Mouse (Mus musculus): ENCODE results near the gene G6pc2.

G6pc2 gene

DNA sequence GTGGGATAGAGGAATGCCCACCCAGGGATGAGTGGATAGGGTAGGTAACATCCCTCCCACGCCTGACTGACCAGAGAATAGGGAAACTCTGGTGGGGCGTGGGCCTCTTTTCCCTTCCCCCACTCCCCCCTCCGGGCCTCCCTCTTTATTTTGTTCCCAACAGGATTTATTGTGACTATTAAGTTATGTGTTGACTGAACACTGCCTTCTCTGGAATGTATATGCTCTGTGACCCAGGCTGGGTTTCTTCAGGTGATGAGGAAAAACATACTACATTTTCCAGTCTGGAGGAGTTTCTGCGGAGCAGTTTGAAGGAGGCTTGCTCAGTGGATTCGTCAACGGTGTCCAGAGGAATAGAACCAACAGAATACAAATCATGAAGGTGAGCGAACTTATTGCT is at the start of gene G6pc2:
Gene G6pc2, plus strand, starts transcription at position 301 of the 400 bp plus-strand sequence.
- in situ Hi-C loops (cut with MboI, MseI), result loop anchor here in 1 of 2 experiments (10.0 kb wide), 1 partner anchor 1316 kb away; no protein-coding TSS in a partner anchor

DNA sequence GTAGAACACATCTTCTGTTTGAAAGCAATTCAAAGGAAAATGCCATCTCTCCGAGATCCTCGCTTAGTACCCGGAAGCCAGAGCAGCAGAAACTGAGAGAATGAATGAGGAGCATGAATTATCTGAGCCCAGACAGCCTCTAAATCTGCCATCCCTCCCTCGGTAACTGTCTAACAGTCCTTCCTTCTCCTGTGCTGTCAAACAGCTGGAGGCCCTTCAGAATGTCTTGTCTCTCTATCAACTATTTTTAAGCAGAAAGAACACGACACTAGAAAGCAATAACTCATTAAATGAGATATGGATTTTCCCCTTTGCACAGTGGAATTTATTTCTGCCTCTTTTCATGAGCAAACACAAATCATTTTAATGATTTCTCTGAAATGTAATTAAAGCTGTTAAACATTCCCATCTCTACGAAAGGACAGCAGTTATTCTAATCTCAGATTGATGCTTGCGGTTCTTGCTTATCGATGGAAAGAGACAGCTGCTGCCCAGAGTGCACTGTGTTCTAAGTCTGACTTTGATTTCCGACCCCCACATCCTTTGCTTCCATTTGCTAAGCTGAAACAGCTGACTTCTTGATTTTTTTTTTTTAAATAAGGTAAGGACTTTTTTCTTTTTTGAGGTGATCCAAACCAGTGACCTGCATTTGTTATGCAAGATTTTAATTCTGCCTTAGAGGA is 40.3 kb upstream of the G6pc2 start:
- in situ Hi-C loops (cut with MboI, MseI), result no loop called here

DNA sequence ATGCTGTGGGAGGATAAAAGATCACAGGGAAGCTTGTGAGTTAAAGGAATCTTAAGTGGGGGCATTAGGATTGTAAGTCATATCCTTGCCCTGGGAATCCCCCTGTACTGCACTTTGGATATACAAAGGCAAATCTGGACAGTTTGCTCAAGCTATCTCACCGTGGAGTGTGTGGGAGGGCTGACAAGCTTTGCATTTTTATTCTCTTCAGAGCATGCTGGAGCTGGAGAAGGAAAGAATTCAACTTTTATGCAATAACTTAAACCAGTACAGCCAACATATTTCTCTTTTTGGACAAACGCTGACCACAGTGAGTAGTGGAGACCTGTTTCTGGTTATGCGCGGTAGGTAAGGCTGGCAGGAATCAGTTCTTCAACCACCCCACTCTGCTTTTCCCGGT is 35.6 kb upstream of the G6pc2 start:
- in situ Hi-C loops (cut with MboI, MseI), result no loop called here

DNA sequence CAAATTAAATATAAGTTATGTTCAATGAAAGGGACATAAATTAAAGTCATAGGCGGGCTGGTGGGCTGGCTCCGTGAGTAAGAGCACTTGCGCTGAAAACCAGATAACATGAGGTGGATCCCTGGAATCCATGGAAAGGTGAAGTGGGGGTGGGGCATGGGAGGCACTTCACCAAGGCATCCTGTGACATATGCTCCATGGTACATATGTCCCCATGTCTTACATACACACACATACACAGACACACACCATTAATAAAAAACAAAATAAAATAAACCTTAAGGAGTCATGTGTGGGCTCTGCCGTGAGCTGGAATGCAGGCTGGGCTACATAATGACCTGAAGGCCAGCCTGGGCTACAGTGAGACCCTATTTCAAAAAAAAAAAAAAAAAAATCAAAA is 31.2 kb upstream of the G6pc2 start:
- in situ Hi-C loops (cut with MboI, MseI), result no loop called here

DNA sequence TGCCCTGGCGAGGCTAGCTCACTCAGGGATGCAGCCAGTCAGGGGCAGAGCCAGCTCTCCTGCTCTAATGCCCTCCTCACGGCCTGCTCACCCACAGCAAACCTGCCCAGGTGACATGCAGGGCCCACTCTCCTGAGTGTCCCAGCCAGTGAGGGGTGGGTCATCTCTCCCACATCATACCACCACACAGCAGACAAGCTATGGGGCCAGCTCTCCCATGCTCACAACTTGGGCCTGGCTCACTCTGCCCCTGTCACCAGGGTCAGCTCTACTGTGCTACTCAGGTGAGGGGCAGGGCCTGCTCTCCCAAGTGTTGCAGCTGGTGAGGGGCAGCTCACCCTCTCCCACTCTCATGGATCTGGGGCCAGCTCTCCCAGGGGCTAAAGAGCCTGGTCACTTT is 22.9 kb upstream of the G6pc2 start:
- in situ Hi-C loops (cut with MboI, MseI), result no loop called here

DNA sequence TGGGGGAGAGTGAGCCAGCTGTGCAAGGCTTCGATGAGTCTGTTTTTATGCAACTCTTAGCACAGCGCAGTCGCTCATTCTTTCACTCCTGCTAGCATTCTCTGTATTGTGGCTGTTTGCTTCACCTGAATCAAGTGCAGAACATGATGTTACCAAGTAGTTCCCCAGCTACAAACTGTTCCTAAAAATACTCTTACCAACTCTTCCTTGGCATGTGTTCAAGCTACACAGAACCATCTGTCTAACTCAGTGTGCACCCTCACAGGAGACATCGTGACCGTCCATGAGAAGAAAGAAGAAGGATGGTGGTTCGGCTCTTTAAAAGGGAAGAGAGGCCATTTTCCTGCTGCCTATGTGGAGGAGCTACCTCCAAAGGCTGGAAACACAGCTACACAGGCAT is 22.1 kb upstream of the G6pc2 start:
- in situ Hi-C loops (cut with MboI, MseI), result no loop called here

DNA sequence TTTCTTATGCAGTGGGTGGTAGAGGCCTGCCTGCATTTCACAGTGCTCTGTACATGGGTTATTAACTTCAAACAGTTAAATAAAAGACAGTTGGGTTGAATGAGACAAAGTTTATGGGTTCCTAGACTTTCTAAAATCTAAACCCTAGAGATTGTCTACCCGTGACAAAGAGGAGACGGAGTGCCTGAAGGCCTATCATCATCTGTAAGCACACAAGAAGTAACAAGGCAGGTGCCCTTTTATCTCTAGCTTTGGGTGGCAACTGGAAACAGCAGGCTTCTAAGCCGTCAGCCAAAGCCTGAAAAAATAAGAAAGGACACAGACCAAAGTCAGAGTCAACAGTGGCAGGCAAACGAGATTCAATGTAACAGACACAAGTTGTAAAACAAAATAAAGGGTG is 21.7 kb upstream of the G6pc2 start:
- in situ Hi-C loops (cut with MboI, MseI), result no loop called here

DNA sequence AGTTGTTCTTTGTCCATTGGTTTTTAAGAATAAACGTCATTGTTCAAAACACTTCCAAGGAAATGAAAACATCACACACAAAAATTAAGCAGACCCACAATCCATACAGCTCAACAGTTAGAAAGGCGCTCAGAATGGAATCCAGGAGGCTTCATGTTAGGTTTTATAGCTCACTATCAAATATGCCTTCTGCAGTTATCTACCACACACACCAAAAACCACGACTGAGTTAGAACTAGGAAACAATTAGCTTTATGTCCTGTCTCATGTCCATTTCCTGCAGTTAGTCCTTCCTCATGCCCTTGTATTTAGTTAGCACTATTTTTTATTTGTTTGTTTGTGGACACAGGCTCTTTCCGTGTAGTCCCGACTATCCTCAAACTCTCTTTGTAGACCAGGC is 19.8 kb upstream of the G6pc2 start:
- in situ Hi-C loops (cut with MboI, MseI), result no loop called here

DNA sequence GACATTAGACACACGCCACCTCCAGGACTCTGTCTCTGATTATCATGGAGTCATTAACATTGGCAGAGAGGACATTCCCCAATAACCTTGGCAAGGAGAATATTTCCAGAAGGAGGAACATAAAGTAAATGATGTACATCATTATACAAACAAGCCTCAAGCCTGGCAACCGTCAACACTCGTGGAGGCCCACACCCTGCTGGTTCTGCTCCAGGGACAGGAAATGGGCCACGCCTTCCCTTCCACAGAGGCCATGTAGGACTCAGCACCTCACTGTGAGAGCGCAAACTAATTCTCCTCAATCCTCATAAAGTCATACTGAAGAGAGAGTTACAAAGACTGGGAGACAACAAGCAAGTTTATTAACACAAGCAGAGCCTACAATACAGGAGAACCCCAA is 17.3 kb upstream of the G6pc2 start:
- in situ Hi-C loops (cut with MboI, MseI), result no loop called here

DNA sequence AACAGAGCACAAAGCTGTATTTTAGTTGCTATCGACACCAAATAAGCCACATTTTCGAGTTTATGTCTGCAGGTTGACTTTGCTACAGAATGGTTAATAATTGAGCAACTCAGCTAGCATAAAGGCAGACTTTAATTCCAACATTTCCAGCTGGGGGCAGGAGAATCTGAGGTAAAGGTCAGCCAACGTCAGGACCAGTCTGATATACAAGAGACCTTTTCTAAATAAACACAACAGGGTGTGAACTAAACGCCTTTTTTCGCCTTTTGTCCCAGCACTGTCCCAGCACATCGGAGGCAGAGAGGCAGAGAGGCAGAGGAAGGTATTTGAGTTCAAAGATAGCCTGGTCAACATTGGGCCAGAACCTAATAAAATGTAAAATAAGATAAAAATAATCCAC is 5.7 kb upstream of the G6pc2 start:
- in situ Hi-C loops (cut with MboI, MseI), result no loop called here

DNA sequence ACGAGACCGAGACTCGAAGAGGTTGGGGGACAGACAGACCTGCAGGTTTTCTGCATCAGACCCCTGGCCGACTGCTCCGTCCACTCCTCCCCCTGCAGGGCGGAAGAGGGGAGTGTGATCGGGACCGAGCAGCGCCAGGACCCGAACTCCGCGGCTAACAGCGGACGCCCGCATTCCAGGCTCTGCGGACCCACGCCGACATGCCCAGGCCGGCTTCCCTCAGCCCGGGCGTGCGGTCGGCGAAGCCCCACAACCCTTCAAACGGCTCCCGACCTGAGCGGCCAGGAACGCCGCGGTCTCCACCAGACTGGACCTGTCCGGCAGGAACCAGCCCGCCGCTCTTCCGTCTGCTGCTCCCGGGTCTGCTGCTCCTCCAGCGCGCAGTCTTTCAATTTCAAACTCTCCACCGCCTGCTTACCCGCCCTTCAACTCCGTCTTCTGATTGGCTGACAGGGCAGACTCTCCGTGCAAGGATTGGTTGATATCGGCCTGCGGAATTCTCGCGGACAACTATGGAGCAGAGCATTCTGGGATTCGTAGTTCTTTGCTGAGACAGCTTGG is 5.0 kb upstream of the G6pc2 start, which contains the start of gene Spc25:
Gene Spc25, minus strand, starts transcription at position 404 of the 561 bp plus-strand sequence.
- in situ Hi-C loops (cut with MboI, MseI), result no loop called here

DNA sequence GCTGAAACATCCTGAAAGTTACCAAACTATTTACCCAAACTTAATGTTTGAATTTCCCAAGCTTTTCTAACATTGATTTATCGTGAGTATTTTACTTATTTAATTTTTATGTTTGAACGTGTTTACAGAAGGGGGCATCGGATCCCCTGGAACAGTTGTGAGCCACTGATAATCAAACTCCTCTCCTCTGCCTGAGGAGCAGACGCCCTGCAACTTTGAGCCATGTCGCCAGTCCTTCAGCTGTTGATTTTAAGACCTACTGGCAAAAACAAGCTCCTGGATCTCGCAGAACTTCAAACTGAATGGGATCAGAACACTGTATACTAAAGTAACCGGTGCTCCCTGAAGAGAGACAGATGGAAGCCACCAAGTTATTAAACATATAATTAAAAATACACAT is 4.3 kb upstream of the G6pc2 start:
- in situ Hi-C loops (cut with MboI, MseI), result no loop called here

DNA sequence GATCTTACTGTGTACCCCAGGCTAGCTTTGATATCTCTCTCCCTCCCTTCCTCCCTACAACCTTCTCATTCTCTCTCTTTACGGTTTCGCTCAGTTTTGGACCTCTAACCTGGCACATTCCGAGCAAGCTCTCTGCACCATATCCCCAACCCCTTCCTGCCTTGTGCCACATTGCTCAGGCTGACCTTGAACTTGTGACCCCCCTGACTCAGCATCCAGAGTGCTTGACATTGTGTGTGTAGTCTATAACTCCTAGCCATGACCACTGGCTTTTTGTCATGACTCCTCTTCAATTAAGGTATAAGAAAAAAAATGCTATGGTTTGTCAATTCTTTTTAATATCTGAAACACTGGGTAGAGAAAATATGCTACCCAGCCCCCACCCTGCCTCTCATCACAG is 1.2 kb upstream of the G6pc2 start:
- in situ Hi-C loops (cut with MboI, MseI), result loop anchor here in 1 of 2 experiments (10.0 kb wide), 1 partner anchor 1315 kb away; no protein-coding TSS in a partner anchor

DNA sequence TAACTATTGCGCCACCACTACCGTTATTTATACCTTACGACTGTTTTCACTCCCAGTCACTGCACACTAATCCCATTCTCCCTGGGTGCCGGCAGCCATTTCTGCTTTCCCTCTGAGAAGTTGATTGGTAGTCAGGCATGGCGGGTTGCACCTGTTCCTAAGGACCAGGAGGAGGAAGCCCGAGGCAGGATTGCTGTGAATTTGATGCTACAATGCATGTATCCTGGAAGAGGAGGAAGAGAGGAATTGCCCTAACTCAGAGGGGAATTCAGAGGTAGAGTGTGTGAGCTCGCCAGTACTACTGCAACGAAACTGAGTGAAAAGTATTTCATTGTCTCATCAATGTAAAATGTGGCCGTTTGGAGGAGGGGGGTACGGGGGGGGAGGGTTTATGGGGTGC is 1.8 kb downstream of the G6pc2 start:
- in situ Hi-C loops (cut with MboI, MseI), result loop anchor here in 1 of 2 experiments (10.0 kb wide), 1 partner anchor 1318 kb away; no protein-coding TSS in a partner anchor

DNA sequence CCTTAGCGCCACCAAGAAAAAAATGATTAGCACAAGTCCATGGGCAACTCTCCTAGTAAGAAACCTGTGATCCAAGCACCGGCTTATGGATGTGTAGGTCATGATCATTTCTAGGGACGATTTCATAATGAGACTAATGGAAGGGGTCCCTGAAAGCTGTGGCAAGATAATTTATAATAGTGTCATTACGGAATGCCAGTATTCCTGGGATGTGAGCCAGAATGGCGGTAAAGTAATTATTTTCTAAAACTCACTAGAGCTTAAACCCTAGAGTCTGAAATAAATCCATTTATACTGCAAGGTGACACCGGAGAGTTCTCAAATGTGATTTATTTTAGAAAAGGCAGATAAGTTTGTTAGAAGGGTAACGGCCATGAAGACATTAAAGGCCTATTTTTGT is 4.4 kb downstream of the G6pc2 start:
- in situ Hi-C loops (cut with MboI, MseI), result loop anchor here in 1 of 2 experiments (10.0 kb wide), 1 partner anchor 1320 kb away; no protein-coding TSS in a partner anchor

DNA sequence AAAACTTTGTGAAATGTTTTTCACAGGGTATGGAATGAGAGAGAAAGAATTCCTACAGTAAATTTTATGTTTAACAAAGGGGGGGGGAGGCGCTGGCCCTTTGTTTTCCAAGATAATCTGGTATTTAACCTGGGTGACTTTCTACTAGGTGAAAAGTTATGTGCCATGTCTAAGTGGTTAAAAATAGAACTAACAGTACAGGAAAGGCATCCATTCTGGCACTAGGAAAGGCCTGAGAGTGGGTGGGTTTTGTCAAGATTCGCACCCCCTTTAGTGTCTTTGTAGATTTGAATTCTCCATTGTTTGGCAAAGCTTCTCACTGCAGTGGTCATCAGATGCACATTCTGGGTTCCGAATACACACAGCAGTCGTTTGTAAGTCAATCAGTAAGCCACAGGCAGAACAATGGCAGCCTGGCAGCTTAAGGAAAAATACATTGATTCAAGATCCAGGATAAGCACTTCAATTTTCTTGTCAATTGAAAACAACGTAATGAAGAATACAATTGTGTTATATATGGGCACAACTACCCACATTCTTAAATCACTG is 11.1 kb downstream of the G6pc2 start:
- in situ Hi-C loops (cut with MboI, MseI), result no loop called here

DNA sequence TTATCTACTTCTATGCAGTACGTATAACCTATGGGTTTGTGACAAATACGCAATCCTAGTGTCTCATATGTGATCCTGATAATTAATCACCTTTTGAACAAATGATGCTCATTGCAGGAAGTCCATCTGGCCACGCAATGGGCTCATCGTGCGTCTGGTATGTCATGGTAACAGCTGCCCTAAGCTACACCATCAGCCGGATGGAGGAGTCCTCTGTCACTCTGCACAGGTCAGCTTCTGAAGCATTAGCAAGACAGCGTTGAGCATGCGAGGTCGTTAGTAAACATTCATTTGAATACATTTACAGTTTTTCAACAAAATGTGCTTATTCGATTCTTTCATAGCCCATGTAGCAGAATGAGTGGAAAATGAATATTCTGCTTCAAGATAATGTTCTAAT is 11.9 kb downstream of the G6pc2 start:
- in situ Hi-C loops (cut with MboI, MseI), result no loop called here

DNA sequence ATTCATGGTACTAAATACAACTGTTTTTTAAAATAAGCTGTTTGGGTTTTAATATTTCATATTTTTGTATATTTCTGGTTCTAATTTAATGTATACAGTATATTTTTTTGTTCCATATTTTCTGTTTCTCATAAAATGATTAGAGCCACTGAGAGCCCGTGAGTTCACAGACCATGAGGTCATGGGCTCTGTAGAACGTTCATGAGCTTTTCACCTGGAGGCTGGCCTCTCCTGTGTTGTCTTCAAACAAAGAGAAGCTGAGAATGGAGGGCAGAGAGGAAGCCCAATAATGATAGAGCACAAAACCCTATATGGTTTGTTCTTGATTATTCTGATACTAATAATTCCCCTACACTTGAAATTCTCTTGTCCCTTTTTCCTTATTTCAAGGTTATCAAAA is 13.9 kb downstream of the G6pc2 start:
- in situ Hi-C loops (cut with MboI, MseI), result no loop called here

DNA sequence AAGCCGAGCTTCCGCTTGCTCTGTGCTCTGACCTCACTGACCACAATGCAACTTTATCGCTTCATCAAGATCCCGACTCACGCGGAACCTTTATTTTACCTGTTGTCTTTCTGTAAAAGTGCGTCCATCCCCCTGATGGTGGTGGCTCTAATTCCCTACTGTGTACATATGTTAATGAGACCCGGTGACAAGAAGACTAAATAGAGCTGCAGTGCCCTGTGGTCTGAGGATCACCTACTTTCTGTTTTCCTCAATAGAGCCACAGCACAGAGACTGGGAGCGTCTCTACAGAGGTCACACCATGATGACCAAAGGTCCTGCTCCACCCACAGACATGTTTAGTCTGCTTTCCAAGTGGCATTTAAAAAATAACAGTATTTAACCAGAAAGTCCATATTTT is 16.0 kb downstream of the G6pc2 start:
- in situ Hi-C loops (cut with MboI, MseI), result no loop called here

DNA sequence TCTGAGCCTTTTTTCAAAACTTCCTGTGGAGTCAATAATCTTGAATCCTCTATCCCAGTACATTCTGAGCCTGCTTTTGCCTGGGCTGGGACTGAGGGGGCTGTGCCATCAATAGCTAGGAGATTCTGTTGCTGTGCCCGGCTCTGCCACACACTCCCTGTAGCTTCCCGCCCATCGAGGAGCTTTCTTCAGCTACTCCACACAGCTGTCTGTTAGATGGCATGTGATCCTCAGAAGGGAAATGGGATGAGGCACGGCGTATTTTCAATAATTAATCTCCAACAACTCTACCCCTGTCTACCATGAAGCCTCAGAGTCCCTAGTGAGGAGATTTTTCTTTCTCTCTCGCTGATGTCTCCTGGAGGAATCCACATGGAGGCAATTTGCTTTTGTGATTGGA is 17.8 kb downstream of the G6pc2 start:
- in situ Hi-C loops (cut with MboI, MseI), result no loop called here

DNA sequence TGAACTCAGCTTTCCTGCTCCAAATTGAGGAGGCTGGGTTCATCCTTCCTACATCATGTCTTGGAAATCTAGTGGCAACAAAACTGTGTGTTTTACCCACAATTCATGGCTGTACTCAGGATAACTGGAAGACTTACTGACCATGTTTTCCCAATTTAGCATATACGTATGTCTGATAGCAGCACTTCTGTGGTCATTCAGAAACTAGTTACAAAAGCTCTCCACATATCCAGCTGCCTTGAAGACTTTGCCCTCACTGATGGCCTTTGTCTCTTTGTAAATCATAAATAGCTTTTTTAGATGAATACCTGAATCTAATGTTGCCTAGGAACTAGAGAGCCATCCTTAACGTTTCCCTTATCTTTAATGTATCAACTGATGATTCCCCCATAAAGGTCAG is 19.3 kb downstream of the G6pc2 start:
- in situ Hi-C loops (cut with MboI, MseI), result no loop called here

DNA sequence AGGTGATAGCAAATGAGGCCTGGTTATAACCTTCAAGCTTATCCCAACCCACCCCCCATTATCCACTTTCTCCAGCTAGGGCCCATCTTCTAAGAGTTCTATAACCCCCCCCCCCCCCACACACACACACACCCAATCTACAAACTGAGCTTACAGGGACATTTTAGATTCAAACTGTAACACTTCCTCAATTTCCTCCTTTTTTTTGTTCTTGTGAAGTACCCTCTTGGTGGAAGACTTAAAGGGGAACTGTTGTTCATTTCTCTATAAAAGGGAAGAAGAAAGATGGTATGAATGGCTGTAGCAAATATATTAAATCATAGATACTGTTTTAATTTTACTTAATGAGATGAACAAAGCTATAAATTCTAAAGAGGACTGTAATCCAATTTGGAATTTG is 21.2 kb downstream of the G6pc2 start:
- in situ Hi-C loops (cut with MboI, MseI), result no loop called here
